Mouse (Mus musculus) limb, embryonic 11.5 days (tissue): ENCODE results near the gene Tsc22d3. TPM values are rescaled to one million over a fixed set of nuclear protein-coding genes. Genes with fewer than 3 reads are reported as not detected.
"Not testable (repeated sequence)": the region's sequence is repeated elsewhere in the genome, so short reads cannot be mapped to it uniquely, and the experiment has no call there.

Experiments used
- ATAC-seq: fragments of 200-750 bp; cut with Nextera tagmentation; 2 replicates; pipeline ENCODE4 v1.8.0; 2017; ENCODE audit warnings: low read depth; ENCODE audit not compliant: insufficient number of reproducible peaks, low FRiP score, low TSS enrichment
- DNase-seq: peaks from one replicate; pipeline ENCODE4 v3.0.0-alpha.2; 2015; ENCODE audit warnings: low spot score
- H3K27ac ChIP-seq: fragments of 300-500 bp; sonication (generic); replicated peaks from 2 replicates; pipeline ENCODE4 v1.5.1; 2014; ENCODE audit warnings: low read depth, mild to moderate bottlenecking, low read length
- H3K27me3 ChIP-seq: fragments of 300-500 bp; sonication (generic); 2 replicates; pipeline ENCODE4 v1.6.1; 2014; ENCODE audit warnings: mild to moderate bottlenecking, low read length, mixed read lengths; ENCODE audit not compliant: control insufficient read depth, insufficient read depth
- H3K36me3 ChIP-seq: fragments of 300-500 bp; sonication (generic); 2 replicates; pipeline ENCODE4 v1.6.1; 2014; ENCODE audit warnings: mild to moderate bottlenecking, low read length, moderate library complexity, mixed read lengths; ENCODE audit not compliant: control insufficient read depth, insufficient read depth
- H3K4me1 ChIP-seq: fragments of 300-500 bp; sonication (generic); 2 replicates; pipeline ENCODE4 v1.6.1; 2014; ENCODE audit warnings: low read length, mixed read lengths; ENCODE audit not compliant: control insufficient read depth, insufficient read depth
- H3K4me2 ChIP-seq: fragments of 300-500 bp; sonication (generic); 2 replicates; pipeline ENCODE4 v1.6.1; 2014; ENCODE audit warnings: low read depth, mild to moderate bottlenecking, moderate library complexity; ENCODE audit not compliant: severe bottlenecking
- H3K4me3 ChIP-seq: fragments of 300-500 bp; sonication (generic); 2 replicates; pipeline ENCODE4 v1.5.1; 2014; ENCODE audit warnings: low read depth, low read length
- H3K9ac ChIP-seq: fragments of 300-500 bp; sonication (generic); 2 replicates; pipeline ENCODE4 v1.6.1; 2014; ENCODE audit warnings: mild to moderate bottlenecking, low read length
- H3K9me3 ChIP-seq: fragments of 300-500 bp; sonication (generic); 2 replicates; pipeline ENCODE4 v1.6.1; 2016; ENCODE audit warnings: low read length; ENCODE audit not compliant: control insufficient read depth
- WGBS: fragments of 180-500 bp; shearing (Covaris S2); extraction: QIAGEN DNeasy Blood & Tissue Kit; methylation state at CpG from one replicate; pipeline ENCODE4 v1.1.7; 2014; 5-methylcytosine and 5-hydroxymethylcytosine counted together
- polyA plus RNA-seq: library from polyadenylated mRNA; unstranded; fragments of >200 nt; fragmentation: Nextera tagmentation; extraction: Ambion mirVana; gene quantifications from 2 replicates; pipeline ENCODE4 v1.2.1, GENCODE M21; 2014

The Tsc22d3 gene
- polyA plus RNA-seq, 1 experiment from 2014 or later, result 124 TPM

GRCm38 (mm10) chrX:140513379-140513778 lies 87.1 kb downstream of the Tsc22d3 start:
- peaks cover 10% of the 10 kb centered on the region for H3K27me3 ChIP-seq

DNA sequence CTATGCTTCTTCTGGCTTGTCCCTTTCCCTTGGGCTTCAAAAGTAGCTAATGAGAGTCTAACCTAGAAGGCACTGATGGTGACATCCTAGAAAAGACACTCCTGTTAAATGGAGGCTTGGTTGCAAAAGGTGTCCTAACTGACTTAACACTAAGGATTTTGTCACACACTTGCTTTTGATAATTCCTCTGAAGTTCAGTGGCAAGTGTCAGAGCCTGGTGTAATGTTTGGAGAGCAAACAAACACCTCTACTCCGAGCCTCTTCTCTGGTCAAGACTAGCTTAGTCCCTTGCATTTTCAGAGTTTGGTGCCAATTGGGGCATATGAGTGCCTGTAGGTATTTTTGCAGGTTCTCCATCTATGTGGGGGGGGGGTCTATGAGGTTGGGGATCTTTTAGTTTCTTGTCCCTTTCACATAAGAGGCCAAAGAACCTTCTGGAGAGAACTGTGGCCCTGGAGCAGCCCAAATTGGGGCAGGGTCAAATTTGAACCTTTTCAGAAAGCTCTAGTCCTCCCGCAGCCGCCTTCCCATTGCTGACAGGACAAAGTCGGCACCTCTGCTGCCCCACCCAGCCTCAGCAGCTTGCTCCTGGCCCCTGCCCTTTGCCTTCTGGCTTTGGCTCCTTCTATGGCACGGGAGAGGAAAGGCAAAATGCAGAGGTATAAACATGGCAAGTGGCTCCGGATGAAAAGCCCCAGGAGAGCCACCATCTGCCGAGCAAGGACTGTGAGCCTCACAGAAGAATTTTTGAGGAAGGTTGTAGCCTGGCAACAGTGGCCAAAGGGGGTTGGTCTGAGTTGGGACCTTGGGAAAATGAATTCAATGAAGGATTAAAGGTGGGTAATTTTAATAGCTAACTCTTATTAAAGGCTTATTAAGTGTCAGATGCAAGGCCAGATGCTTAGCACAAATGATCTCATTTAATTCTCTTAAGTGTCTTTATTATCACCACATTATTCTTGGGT lies 88.5 kb downstream of the Tsc22d3 start:
- WGBS, result 48% methylated on average over 7 of the region's 7 CpGs
- Histone ChIP-seq H3K4me3 (no peak overlapping the region), H3K27me3 (peaks cover 10% of the 10 kb centered on the region)

More at GRCm38 (mm10) chrX:140513379-140513778, 87.1 kb downstream of the Tsc22d3 start:
- Histone ChIP-seq H3K9ac (no peak overlapping the region), H3K27ac (no peak overlapping the region), H3K4me2 (no peak overlapping the region), H3K9me3 (no peaks in the 10 kb centered on the region), H3K4me3 (no peak overlapping the region), H3K36me3 (no peaks in the 10 kb centered on the region), H3K4me1 (no peaks in the 10 kb centered on the region)
- no peak for DNase-seq
- 90% methylated on average over 2 of the region's 2 CpGs for whole genome bisulfite sequencing
- no peak for ATAC-seq

DNA sequence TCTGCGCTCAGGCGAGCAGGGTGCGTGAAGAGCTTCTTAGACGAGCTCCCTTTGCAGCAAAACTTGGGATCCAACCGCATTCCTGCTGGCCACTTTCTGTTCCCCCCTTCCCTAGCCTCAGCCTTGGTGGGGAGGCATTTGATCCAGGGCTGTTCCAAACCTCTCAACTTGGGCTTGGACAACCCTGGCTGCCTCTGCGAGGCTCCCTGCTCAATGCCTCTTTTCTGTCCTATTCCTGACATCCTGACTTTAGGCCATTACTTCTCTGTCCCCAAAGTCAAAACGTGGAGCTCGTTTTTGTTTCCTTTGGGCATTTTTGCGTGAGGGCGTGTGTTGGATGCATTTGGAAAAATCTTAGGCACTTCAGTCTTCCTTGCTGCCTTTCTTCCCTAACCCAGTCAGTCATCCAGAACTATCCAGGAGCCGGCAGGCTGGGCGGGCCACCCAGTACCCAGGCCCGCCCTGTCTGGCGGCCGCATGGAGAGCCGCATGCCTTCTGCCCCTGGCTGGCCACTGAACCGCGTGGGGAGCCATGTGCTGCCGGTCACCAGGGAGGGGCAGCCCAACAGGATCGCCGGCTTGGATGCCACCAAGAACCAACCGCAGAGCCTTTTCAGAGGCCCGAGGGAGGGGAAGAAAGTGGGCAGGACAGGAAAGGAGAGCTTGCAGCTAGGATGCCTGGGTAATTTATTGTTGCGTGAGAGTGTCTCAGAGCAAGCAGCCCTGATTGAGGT lies 89.6 kb downstream of the Tsc22d3 start:
- WGBS, result 40% methylated on average over 24 of the region's 24 CpGs
- H3K36me3 ChIP-seq, result no peaks in the 10 kb centered on the region
- H3K27ac ChIP-seq, result no peak overlapping the region
- H3K9ac ChIP-seq, result peak overlapping the region; percentile 43; the same call in 1 of the 2 replicates
- no peak overlapping the region for H3K4me3 ChIP-seq
- H3K27me3 ChIP-seq, result peaks cover 10% of the 10 kb centered on the region
- H3K9me3 ChIP-seq, result no peaks in the 10 kb centered on the region
- DNase-seq (peak; percentile 45), ATAC-seq (no peak)
- no peaks in the 10 kb centered on the region for H3K4me1 ChIP-seq
- H3K4me2 ChIP-seq, result 0 out of 2 replicates have a peak overlapping the region, but pooled peaks have one; percentile 28

More for the DNA sequence above, 88.5 kb downstream of the Tsc22d3 start:
- no peaks in the 10 kb centered on the region for H3K36me3 ChIP-seq
- ATAC-seq (no peak), DNase-seq (no peak)
- H3K9ac ChIP-seq, result no peak overlapping the region
- H3K4me1 ChIP-seq, result no peaks in the 10 kb centered on the region
- no peaks in the 10 kb centered on the region for H3K9me3 ChIP-seq
- H3K4me2 ChIP-seq, result no peak overlapping the region
- H3K27ac ChIP-seq, result no peak overlapping the region

GRCm38 (mm10) chrX:140509817-140510216 lies 90.6 kb downstream of the Tsc22d3 start:
- Histone ChIP-seq H3K9me3 (no peaks in the 10 kb centered on the region), H3K27ac (no peak overlapping the region), H3K4me1 (no peaks in the 10 kb centered on the region), H3K4me3 (no peak overlapping the region), H3K27me3 (peaks cover 5% of the 10 kb centered on the region), H3K36me3 (no peaks in the 10 kb centered on the region), H3K9ac (no peak overlapping the region), H3K4me2 (no peak overlapping the region)
- DNase-seq, result no peak
- no peak for ATAC-seq
- WGBS, result 81% methylated on average over 6 of the region's 6 CpGs

DNA sequence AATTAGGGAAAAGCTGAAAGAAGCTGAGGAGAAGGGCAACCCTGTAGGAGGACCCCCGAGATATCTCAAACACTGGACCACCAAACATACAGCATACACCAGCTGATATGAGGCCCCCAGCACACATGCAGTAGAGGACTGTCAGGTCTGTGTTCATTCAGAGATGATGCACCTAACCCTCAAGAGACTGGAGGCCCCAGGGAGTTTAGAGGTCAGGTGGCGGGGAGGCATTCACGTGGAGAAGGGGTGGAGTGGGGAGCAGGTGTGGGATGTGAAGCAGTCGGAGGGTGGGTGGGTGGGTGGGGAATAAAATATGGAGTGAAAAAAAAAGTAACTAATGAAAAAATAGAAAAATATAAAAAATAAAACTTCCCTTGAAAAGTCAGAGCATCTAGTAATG lies 91.7 kb downstream of the Tsc22d3 start:
- H3K27ac ChIP-seq, H3K36me3 ChIP-seq, H3K27me3 ChIP-seq, ATAC-seq, H3K4me2 ChIP-seq, DNase-seq, H3K4me1 ChIP-seq, H3K9ac ChIP-seq, H3K4me3 ChIP-seq, H3K9me3 ChIP-seq: not testable (repeated sequence)
- 79% methylated on average over 4 of the region's 4 CpGs for WGBS

GRCm38 (mm10) chrX:140507377-140507776 lies 93.1 kb downstream of the Tsc22d3 start:
- Histone ChIP-seq H3K4me3 (no peak overlapping the region), H3K4me2 (no peak overlapping the region), H3K4me1 (no peaks in the 10 kb centered on the region), H3K27ac (no peak overlapping the region), H3K9me3 (no peaks in the 10 kb centered on the region), H3K27me3 (no peaks in the 10 kb centered on the region; the same call in 1 of the 2 replicates), H3K9ac (no peak overlapping the region), H3K36me3 (no peaks in the 10 kb centered on the region)
- WGBS, result 83% methylated on average over 1 of the region's 1 CpGs
- DNase-seq (no peak), ATAC-seq (no peak)

GRCm38 (mm10) chrX:140506436-140507180 lies 93.9 kb downstream of the Tsc22d3 start:
- Histone ChIP-seq H3K9me3 (no peaks in the 10 kb centered on the region), H3K4me2 (no peak overlapping the region), H3K27me3 (no peaks in the 10 kb centered on the region; the same call in 1 of the 2 replicates), H3K9ac (no peak overlapping the region), H3K4me1 (no peaks in the 10 kb centered on the region), H3K36me3 (no peaks in the 10 kb centered on the region), H3K4me3 (no peak overlapping the region), H3K27ac (no peak overlapping the region)
- 82% methylated on average over 6 of the region's 6 CpGs for WGBS
- no peak for ATAC-seq
- DNase-seq, result no peak
